ENCODE assay signal across 19 mouse cellular contexts in genomic region chr5:123120624-123121215, GRCm38 (mm10). TPM values are rescaled to one million over a fixed set of nuclear protein-coding genes. Genes with fewer than 3 reads are reported as not detected.
A peak's percentile ranks its signal among the peaks of the same experiment; 100 is the strongest.
DNase-seq lines count a peak whose midpoint lies in the region; ATAC-seq lines count a peak whose summit lies in the region.
"Had no signal": no experiment of that assay in that cellular context is flagged by ENCODE, and none has a peak within 500 bp of the region (broad histone marks: within the 10 kb centered on the region; RNA-seq: fewer than 3 reads in every experiment).

No protein-coding gene starts in this region.

- H3K4me3 ChIP-seq in megakaryocyte, embryonic 14.5 days (replicated peaks): peak overlapping the region; percentile 66
- H3K4me3 ChIP-seq: embryonic facial prominence, embryonic 10.5 days; forebrain, embryonic 15.5 days; heart, adult 2 months; heart, embryonic 15.5 days; hindbrain, embryonic 13.5 days had no signal

- ATAC-seq in megakaryocyte, adult 5-6 weeks (ENCODE audit: poor library complexity, severe bottlenecking): no peak
- ATAC-seq: forebrain, embryonic 15.5 days; hindbrain, postnatal 0 days had no signal

- peaks cover 97% of the 10 kb centered on the region for H3K4me1 ChIP-seq in megakaryocyte, embryonic 14.5 days
- H3K4me1 ChIP-seq: forebrain, embryonic 15.5 days had no signal

- H3K27me3 ChIP-seq in megakaryocyte, embryonic 14.5 days (replicated peaks): no peaks in the 10 kb centered on the region
- H3K27me3 ChIP-seq: forebrain, embryonic 15.5 days; heart, embryonic 15.5 days; hindbrain, embryonic 13.5 days had no signal

- H3K36me3 ChIP-seq in megakaryocyte, embryonic 14.5 days (replicated peaks; ENCODE audit: low read length): peaks cover 99% of the 10 kb centered on the region
- H3K36me3 ChIP-seq: heart, embryonic 15.5 days had no signal

- DNase-seq in heart, adult 11 months: peak; percentile 87
- no peak for DNase-seq in heart, adult 18-20 months
- peak; percentile 59 for DNase-seq in ES-CJ7 (ENCODE audit: low read depth, low spot score)
- peak; percentile 38 for DNase-seq in R1 (ENCODE audit: low read depth, low spot score)
- DNase-seq in adrenal gland, postnatal 14 days: no peak
- no peak for DNase-seq in kidney, postnatal 4 days
- DNase-seq: adrenal gland, adult 2 months; adrenal gland, postnatal 36 days; cerebellum, adult 8-10 months; gastrocnemius, postnatal 36 days; heart, adult 2 months; heart, postnatal 14 days had no signal

- peaks cover 3% of the 10 kb centered on the region; the same call in 1 of the 2 replicates for H3K9me3 ChIP-seq in megakaryocyte, embryonic 14.5 days
- H3K9me3 ChIP-seq: forebrain, embryonic 15.5 days; heart, embryonic 15.5 days; hindbrain, embryonic 13.5 days had no signal

RNA-seq across cellular contexts. Expression of gene Rhof, which starts 11.8 kb away (rescaled TPM):
- total RNA-seq in heart, adult 18-20 months (2021): 1 to 10 TPM in 1 of 2 experiments, under 1 TPM in 1; 0.55 to 2.6 TPM
- 21.3 and 61.2 TPM in 2 replicates for polyA plus RNA-seq in megakaryocyte, embryonic 14.5 days (2012; ENCODE audit: insufficient read depth, low replicate concordance)
- total RNA-seq in megakaryocyte, adult 5-6 weeks (2015): 5.4 and 7.6 TPM in 2 replicates
- 6.4 and 6.5 TPM in 2 replicates for total RNA-seq in megakaryocyte, adult 5-6 weeks (2017)
- 0.89 and 4.2 TPM in 2 replicates for total RNA-seq in adrenal gland, postnatal 14 days (2021)

RNA-seq across cellular contexts. Expression of gene Setd1b, which starts 21.3 kb away (rescaled TPM):
- total RNA-seq in heart, adult 18-20 months (2021): 10 to 100 TPM; 11.4 to 15.5 TPM
- polyA plus RNA-seq in megakaryocyte, embryonic 14.5 days (2012; ENCODE audit: insufficient read depth, low replicate concordance): 20.8 and 52.6 TPM in 2 replicates
- total RNA-seq in megakaryocyte, adult 5-6 weeks (2015): 40.4 and 44.9 TPM in 2 replicates
- total RNA-seq in megakaryocyte, adult 5-6 weeks (2017): 4.1 and 8.7 TPM in 2 replicates
- 25.5 and 29.7 TPM in 2 replicates for total RNA-seq in adrenal gland, postnatal 14 days (2021)

RNA-seq across cellular contexts. Expression of gene Psmd9, which starts 48.5 kb away (rescaled TPM):
- 10 to 100 TPM; 12.9 to 17.0 TPM for total RNA-seq in heart, adult 18-20 months (2021)
- polyA plus RNA-seq in megakaryocyte, embryonic 14.5 days (2012; ENCODE audit: insufficient read depth, low replicate concordance): 86.5 and 87.0 TPM in 2 replicates
- total RNA-seq in megakaryocyte, adult 5-6 weeks (2015): 14.0 and 24.6 TPM in 2 replicates
- 9.6 and 20.4 TPM in 2 replicates for total RNA-seq in megakaryocyte, adult 5-6 weeks (2017)
- total RNA-seq in adrenal gland, postnatal 14 days (2021): 25.6 and 28.6 TPM in 2 replicates

RNA-seq across cellular contexts. Expression of gene Tmem120b, which starts 52.5 kb away (rescaled TPM):
- 10 to 100 TPM; 10.1 to 10.3 TPM for total RNA-seq in heart, adult 18-20 months (2021)
- polyA plus RNA-seq in megakaryocyte, embryonic 14.5 days (2012; ENCODE audit: insufficient read depth, low replicate concordance): 5.3 and 6.9 TPM in 2 replicates
- 0.87 and 2.5 TPM in 2 replicates for total RNA-seq in megakaryocyte, adult 5-6 weeks (2015)
- total RNA-seq in megakaryocyte, adult 5-6 weeks (2017): 0.29 and 1.3 TPM in 2 replicates
- total RNA-seq in adrenal gland, postnatal 14 days (2021): 17.7 and 19.2 TPM in 2 replicates

Comparison
In these comparisons a context has a peak if more than half of its experiments do, and no peak if none do; other contexts are left out.
1. DNase-seq: peak in heart, adult 11 months (single experiment), ES-CJ7 (single experiment) and R1 (single experiment); none in heart, adult 18-20 months (0 of 2), adrenal gland, postnatal 14 days (single experiment) and kidney, postnatal 4 days (0 of 2).